ENCODE assay signal across 15 mouse cellular contexts in genomic region chr5:77148021-77148621, GRCm38 (mm10). TPM values are rescaled to one million over a fixed set of nuclear protein-coding genes. Genes with fewer than 3 reads are reported as not detected.
DNase-seq lines count a peak whose midpoint lies in the region; ATAC-seq and TF ChIP-seq lines count a peak whose summit lies in the region.
"Had no signal": no experiment of that assay in that cellular context is flagged by ENCODE, and none has a peak within 500 bp of the region (broad histone marks: within the 10 kb centered on the region; RNA-seq: fewer than 3 reads in every experiment).

No protein-coding gene starts in this region.

- no peak for TF ChIP-seq CTCF in kidney, adult 2 months (conservative IDR thresholded peaks at IDR 0.05; ENCODE audit: insufficient read depth, insufficient read length, low read depth, low read length)

- peak; percentile 87 for ATAC-seq in frontal cortex, adult (ENCODE audit: low TSS enrichment)
- ATAC-seq in hindbrain, embryonic 12.5 days (ENCODE audit: low FRiP score), result no peak

- H3K9me3 ChIP-seq in hindbrain, embryonic 12.5 days (replicated peaks), result no peaks in the 10 kb centered on the region
- H3K9me3 ChIP-seq: limb, embryonic 15.5 days; neural tube, embryonic 15.5 days had no signal

- no peaks in the 10 kb centered on the region for H3K36me3 ChIP-seq in kidney, adult 2 months (ENCODE audit: control insufficient read depth, insufficient read depth, low read length)
- H3K36me3 ChIP-seq in hindbrain, embryonic 12.5 days, result no peaks in the 10 kb centered on the region
- H3K36me3 ChIP-seq: limb, embryonic 15.5 days; neural tube, embryonic 15.5 days had no signal

- WGBS in kidney, adult 2 months, result 49% methylated on average over 6 of the region's 6 CpGs
- WGBS in hindbrain, embryonic 12.5 days, result 81% methylated on average over 6 of the region's 6 CpGs

- no peaks in the 10 kb centered on the region for H3K27me3 ChIP-seq in kidney, adult 2 months (replicated peaks; ENCODE audit: control insufficient read depth, insufficient read depth, low read length)
- H3K27me3 ChIP-seq in hindbrain, embryonic 12.5 days, result no peaks in the 10 kb centered on the region
- H3K27me3 ChIP-seq: limb, embryonic 15.5 days; neural tube, embryonic 15.5 days had no signal

- no peaks in the 10 kb centered on the region for H3K4me1 ChIP-seq in kidney, adult 2 months (ENCODE audit: control insufficient read depth, insufficient read depth, low read length)
- no peaks in the 10 kb centered on the region for H3K4me1 ChIP-seq in hindbrain, embryonic 12.5 days
- H3K4me1 ChIP-seq: limb, embryonic 15.5 days; neural tube, embryonic 15.5 days had no signal

- no peak overlapping the region for H3K4me2 ChIP-seq in hindbrain, embryonic 12.5 days (replicated peaks)
- H3K4me2 ChIP-seq: limb, embryonic 15.5 days; neural tube, embryonic 15.5 days had no signal

- H3K9ac ChIP-seq in hindbrain, embryonic 12.5 days, result no peak overlapping the region
- H3K9ac ChIP-seq: limb, embryonic 15.5 days; neural tube, embryonic 15.5 days had no signal

- TF ChIP-seq POLR2A in kidney, adult 2 months (IDR thresholded peaks at IDR 0.05; ENCODE audit: low read depth, low read length), result no peak

- no peak for DNase-seq in frontal cortex, postnatal 25 days (ENCODE audit: low spot score in 2 of 2)
- DNase-seq in kidney, postnatal 10 days, result peak; percentile 66
- DNase-seq in kidney, adult 2 months, result no peak
- peak; percentile 30 for DNase-seq in thymus, postnatal 0 days (ENCODE audit: low spot score)
- DNase-seq in thymus, adult 18-20 months, result no peak
- DNase-seq in telencephalon, adult 2 months (ENCODE audit: low read depth, low spot score), result peak; percentile 28
- DNase-seq: adrenal gland, postnatal 10 days; cerebellum, adult 11-12 months; midbrain, embryonic 14.5 days; spleen, adult 18-20 months; thymus, postnatal 4 days had no signal

- no peak overlapping the region; the same call in 1 of the 2 replicates for H3K27ac ChIP-seq in kidney, adult 2 months (ENCODE audit: insufficient read depth, low read depth, low read length)
- no peak overlapping the region for H3K27ac ChIP-seq in hindbrain, embryonic 12.5 days
- H3K27ac ChIP-seq: limb, embryonic 15.5 days; neural tube, embryonic 15.5 days had no signal

- H3K4me3 ChIP-seq in kidney, adult 2 months (ENCODE audit: insufficient read depth, low read depth, low read length), result no peak overlapping the region
- H3K4me3 ChIP-seq in hindbrain, embryonic 12.5 days, result no peak overlapping the region
- H3K4me3 ChIP-seq: limb, embryonic 15.5 days; neural tube, embryonic 15.5 days had no signal

RNA-seq across cellular contexts. Expression of gene Hopx, which starts 33.2 kb away (rescaled TPM):
- polyA plus RNA-seq in kidney, adult 2 months (2012; rRNA removed), result 14.2 and 18.4 TPM in 2 replicates
- 0.59 and 0.77 TPM in 2 replicates for polyA plus RNA-seq in thymus, postnatal 0 days (2015; fragmentation: Nextera tagmentation; extraction: Ambion mirVana)
- 1.6 and 2.8 TPM in 2 replicates for polyA plus RNA-seq in hindbrain, embryonic 12.5 days (2016; fragmentation: Nextera tagmentation; extraction: Ambion mirVana)

Comparison
In these comparisons a context has a peak if more than half of its experiments do, and no peak if none do; other contexts are left out.
1. DNase-seq: peak in kidney, postnatal 10 days (single experiment), thymus, postnatal 0 days (single experiment) and telencephalon, adult 2 months (single experiment); none in frontal cortex, postnatal 25 days (0 of 2), kidney, adult 2 months (single experiment) and thymus, adult 18-20 months (0 of 2).